Mouse (Mus musculus) bone marrow macrophage, adult 2 months (primary cell): Measurements from ENCODE around the gene Sorcs3.

Experiments
- CTCF ChIP-seq: IDR thresholded peaks from 2 replicates; pipeline ENCODE4 v1.5.1; 2012; ENCODE audit warnings: low read depth, mild to moderate bottlenecking, low read length, moderate library complexity
- POLR2A ChIP-seq: IDR thresholded peaks from 2 replicates; pipeline ENCODE4 v1.6.1; 2012; ENCODE audit warnings: mild to moderate bottlenecking, low read depth, low read length, borderline replicate concordance

DNA sequence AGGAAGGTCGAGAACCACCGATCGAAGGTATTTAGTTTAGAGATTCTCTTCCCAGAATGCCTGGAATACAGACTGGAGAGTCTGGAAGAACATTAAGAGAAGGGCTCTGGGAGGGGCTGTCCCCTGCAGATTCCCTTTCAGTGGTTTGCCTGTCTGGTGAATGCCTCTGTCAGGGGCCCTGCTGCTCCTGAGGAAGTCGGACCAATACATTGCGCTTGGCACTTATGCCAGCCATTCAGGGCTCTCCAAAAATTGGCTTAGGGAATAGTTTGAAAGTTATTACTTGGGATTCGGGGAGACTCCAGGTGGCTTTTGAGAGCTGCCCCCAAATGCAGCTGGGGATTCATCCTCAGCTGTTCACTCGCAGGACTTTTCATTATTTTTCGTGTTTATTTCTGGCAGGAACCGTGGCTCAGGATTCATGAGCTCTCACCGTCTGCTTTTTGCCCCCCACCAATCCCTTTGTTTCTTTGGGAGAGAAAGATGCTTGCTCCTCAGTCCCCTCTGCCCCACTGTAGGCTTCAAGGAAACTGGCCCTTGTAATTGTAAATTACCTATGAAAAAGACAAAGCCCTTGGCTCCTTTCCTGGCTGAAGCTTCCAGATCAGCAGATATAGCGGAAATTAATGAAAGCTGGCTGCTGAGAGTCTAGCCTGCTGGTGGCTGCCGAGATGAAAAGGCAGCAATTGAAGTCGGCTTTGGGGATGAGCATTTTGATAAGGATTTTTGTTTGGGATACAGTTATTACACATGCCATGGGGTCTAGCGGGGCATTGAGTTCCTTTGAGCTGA, 94.8 kb downstream of the Sorcs3 start:
- TF ChIP-seq POLR2A (no peak), CTCF (no peak)
